Mouse (Mus musculus): ENCODE results near the gene Plscr3.

DNA sequence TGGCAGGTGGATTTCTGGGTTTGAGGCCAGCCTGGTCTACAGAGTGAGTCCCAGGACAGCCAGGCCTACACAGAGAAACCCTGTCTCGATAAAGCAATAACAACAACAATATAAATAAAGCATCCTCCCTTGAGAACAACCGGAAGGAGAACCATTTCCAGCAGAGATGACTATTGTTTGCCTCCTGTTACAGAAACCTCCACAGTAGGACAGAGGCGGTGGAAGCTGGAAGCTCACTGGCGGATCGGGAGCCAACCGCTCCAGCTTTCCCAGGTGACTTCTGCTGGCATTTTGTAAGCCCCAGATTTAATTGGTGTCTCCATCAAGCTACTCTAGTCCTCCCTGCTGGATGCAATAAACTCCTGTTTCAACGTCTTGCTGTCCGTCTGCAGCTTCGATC lies 19.4 kb downstream of the Plscr3 start:
- TF ChIP-seq CTCF (IDR thresholded peaks at IDR 0.05; ENCODE audit: extremely low read depth, insufficient read depth, low read length) (no peak), POLR2A (IDR thresholded peaks at IDR 0.05; ENCODE audit: extremely low read depth, insufficient read depth, low read length) (no peak)

All from cortical plate, adult 2 months (tissue).